Mouse (Mus musculus) brain, embryonic 18.5 days (tissue): Measurements from ENCODE around the gene Ep400.
"Not testable (repeated sequence)": the region's sequence is repeated elsewhere in the genome, so short reads cannot be mapped to it uniquely, and the experiment has no call there.

Source experiments
- DNase-seq: peaks from one replicate; pipeline ENCODE4 v3.0.0-alpha.2; 2012; ENCODE audit warnings: low read depth, low spot score

Ep400 gene

DNA sequence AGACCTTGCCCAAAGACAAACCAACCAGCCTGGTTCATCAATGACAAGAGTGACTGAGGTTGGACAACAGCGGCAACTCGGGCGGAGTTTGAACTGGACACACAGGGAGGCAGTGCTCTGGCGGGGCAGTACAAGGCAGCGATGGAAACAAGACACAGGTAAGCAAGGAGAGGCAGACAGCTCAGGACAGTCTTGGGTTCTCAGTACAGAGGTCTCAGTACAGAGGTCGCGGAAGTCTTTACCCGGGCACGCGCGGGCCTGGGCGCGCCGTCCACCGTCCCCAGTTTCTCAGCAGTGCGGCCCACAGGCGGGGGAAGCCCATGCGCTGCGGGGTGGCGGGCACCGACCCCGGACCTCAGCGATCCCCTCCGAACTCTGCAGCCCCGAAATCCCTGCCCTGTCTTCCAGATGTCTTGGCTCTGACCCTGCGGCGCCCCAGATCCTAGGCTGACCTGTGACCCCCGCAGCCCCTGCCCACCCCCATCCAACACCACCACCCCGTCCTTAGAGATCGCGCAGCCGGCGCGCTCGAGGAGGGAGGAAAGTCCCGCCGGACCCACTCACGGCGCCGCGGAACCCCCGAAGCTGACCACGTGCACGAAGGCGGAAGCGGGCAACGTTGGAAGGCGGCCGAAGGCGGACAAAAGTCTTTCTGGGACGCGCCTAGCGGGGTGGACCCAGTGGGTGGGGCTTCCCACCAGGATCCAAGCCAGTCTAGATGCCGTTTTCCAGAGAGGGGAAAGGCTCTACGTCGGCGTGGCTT is 9.7 kb upstream of the Ep400 start, which contains the start of gene Pus1:
Gene Pus1 (minus strand): TSS at position 662 of the 763 bp plus-strand sequence.
- DNase-seq = peak; percentile 71

GRCm38 (mm10) chr5:110779276-110779997 is 8.9 kb upstream of the Ep400 start:
- DNase-seq = no peak

DNA sequence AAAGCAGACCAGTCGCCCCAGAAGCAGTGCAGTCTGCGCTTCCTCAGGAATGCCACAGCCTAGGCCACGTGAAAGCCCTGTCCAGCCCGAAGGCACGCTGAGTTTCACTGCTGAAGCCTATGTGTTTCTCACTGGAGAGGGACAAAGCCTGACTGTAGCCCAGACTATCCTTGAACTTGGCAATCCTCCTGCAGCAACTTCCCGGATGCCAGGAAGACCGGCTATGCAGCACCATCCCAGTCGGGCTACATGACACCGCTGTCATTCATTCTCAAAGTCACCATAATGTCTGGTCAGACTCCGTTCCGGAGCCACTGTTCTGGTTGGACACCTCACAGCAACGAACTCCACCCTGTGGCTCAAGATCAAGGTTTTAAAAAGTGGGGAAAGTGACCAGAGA is 7.7 kb upstream of the Ep400 start:
- DNase-seq = no peak

- no peak for DNase-seq
These were observed 5.6 kb upstream of the Ep400 start for GRCm38 (mm10) chr5:110776141-110776540.

DNA sequence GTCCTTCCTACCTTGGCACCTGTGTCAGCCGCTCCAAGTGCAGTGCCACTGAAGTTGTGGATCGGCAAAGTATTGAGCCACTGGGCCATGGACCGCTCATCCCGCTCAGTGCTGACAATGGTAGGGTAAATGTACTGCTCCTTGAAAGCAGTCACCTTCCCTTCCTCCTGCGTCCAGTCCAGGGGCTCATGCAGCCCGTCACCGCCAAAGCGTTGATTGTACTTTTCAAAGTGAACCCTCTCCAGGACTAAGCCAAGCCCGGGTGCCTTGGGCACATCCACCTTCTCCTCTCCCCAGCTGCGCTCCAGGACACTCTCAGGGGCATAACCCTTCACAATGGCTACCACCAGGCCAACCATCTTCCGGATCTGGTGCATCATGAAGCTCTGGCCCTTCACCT is 4.0 kb upstream of the Ep400 start:
- no peak for DNase-seq

DNA sequence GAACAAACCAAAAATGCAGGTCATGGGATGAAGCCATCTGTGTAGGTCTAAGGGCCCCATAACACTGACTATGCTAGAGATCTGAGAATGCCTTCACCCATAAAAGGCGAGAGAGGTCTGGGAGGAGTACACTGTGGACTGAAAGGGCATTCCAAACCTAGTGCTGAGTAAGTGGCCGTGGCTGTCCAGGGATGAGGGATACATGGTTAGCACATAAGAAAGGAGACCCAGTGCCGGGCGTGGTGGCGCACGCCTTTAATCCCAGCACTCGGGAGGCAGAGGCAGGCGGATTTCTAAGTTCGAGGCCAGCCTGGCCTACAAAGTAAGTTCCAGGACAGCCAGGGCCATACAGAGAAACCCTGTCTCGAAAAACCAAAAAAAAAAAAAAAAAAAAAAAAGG is 2.4 kb upstream of the Ep400 start:
- DNase-seq = not testable (repeated sequence)

GRCm38 (mm10) chr5:110770031-110770445 is 479 bp downstream of the Ep400 start:
- peak; percentile 14 for DNase-seq

GRCm38 (mm10) chr5:110769272-110769671 is 1.2 kb downstream of the Ep400 start:
- no peak for DNase-seq

- DNase-seq = no peak
These were observed 6.6 kb downstream of the Ep400 start for GRCm38 (mm10) chr5:110763890-110764289.

DNA sequence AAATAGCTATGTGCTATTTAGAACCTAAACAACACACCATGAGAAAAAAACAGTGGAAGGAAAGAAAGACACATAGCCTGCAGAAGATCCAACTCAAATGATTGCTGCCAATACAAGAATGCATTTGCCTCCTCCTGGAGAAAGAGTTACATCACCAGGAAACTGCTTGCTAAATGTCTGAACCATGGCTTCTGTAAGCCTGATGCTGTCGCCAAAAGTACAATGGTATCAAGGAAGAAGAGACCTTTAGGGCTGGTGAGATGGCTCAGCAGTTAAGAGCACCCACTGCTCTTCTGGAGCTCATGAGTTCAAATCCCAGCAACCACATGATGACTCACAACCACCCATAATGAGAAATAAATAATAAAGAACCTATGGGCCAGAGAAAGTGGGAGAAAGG is 25.5 kb downstream of the Ep400 start:
- DNase-seq = no peak

DNA sequence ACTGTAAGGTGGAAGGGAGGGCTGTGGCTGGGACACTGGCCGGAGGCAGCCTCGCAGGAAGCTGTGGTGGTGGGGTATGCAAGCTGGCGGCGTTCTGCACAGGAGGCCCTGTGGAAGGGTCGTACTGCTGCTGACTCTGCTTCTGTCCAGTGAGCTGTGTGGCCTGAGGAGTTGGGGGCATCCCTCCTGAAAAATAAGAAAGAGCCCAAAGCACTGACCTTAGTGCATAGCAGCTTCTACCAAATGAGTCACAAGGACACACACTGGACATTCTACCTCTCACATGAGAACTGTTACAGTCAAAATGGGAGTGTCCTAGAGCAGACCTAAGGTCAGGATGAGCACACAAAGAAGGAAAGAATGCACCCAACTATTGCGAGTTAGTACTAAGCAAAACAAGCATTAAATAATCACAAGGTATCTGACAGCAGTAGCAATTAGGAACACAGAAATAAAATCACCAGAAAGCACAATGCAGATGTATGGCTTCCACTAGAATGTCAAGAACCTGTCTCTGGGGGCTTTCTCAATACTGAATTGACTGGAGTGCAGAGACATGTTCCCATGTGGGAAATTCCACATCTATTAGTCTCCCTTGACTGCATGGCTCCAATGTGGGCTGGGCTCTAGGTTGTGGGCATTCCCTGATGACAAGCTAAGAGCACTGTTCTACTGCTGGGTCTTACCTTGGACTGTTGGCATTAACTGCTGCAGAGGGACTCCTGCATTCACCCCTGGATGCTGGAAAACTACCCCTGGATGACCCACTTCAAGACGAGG is 30.8 kb downstream of the Ep400 start:
- no peak for DNase-seq

GRCm38 (mm10) chr5:110735606-110736005 is 34.9 kb downstream of the Ep400 start:
- DNase-seq = no peak

GRCm38 (mm10) chr5:110733231-110733823 is 37.2 kb downstream of the Ep400 start:
- no peak for DNase-seq

- DNase-seq = no peak
These were observed 39.3 kb downstream of the Ep400 start for GRCm38 (mm10) chr5:110731227-110731626.

GRCm38 (mm10) chr5:110727850-110728249 is 42.7 kb downstream of the Ep400 start:
- no peak for DNase-seq

DNA sequence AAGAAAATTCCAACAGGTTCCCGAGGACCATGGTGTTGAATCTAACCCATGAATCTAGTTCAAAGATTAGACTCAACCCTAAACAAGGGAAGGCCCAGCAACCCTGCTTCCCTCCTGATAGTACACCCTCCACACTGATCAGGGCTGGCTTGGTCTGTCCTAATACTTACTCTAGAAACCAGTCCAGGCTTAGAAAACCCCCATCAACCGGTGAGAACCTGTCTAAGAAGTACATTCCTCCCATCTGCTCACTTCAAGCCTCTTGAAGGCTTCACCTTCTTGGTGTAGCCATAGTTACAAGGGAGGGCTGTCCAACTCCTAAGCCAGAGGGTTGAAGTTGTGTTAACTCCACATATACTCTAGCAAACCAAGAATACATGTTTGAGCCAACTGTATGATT is 47.0 kb downstream of the Ep400 start:
- DNase-seq = no peak

DNA sequence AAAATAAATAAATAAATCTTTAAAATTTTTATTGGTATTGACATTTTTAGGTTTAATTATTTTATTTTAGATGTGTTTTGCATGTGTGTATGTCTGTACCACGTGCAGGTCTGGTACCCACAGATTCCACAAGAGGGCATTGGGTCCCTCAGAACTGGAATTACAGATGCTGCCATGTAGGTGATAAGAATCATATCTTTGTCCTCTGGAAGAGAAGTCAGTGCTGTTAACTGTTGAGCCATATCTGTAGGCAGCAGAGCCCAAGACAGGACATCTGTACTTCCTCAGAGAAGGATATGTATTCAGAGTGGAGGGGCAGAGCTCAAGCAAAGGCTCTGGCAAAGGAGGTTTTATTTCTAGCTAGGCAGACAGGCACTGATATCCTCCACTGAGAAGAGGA is 49.1 kb downstream of the Ep400 start:
- not testable (repeated sequence) for DNase-seq

DNA sequence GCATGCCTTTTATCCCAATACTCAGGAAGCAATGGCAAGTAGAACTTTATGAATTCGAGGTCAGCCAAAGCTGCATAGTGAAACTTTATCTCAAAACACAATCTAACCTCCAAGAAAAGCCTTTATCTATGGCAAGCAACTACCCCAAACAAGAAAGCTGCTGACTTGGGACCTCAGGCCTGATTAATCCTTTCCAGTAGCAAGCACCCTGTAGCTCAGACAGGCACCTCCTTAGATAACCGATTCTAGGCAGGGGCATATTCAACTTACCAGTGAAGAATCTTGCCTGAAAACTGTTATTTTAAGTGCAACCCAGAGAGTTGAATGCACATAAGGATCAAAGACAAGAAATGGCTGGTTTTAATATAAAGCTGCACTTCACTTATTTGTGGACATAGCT is 59.1 kb downstream of the Ep400 start:
- no peak for DNase-seq

GRCm38 (mm10) chr5:110709256-110709655 is 61.3 kb downstream of the Ep400 start:
- DNase-seq = no peak

DNA sequence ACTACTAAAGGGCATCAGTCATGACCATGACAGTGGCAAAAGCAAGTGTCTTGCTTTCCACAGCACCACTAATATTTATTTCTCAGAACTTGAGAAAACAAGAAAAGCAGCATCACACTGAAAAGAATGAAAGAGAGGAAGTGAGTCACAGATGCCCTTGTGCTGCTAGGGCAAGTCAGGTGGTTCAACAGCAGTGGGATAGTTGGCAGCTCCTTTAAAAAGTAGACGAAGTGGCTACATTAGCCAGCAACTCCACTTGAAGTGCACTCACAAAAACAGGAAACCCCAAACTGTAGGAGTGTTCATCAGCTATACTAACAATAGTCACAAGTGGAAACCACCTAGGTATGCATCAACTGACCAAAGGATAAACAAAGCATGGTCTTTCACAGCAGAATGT is 66.5 kb downstream of the Ep400 start:
- DNase-seq = no peak

- DNase-seq = no peak
These were observed 71.9 kb downstream of the Ep400 start for GRCm38 (mm10) chr5:110698617-110699016.

- no peak for DNase-seq
These were observed 88.5 kb downstream of the Ep400 start for GRCm38 (mm10) chr5:110682041-110682440.
